Mouse (Mus musculus) thymus, adult 18-20 months (tissue): ENCODE results near the gene Ggact.

Experiments used
- DNase-seq, 2 experiments: peaks; one replicate each; pipeline ENCODE4 v3.0.0; 2022; ENCODE audit warnings: mixed read lengths in 2 of 2

The Ggact gene

DNA sequence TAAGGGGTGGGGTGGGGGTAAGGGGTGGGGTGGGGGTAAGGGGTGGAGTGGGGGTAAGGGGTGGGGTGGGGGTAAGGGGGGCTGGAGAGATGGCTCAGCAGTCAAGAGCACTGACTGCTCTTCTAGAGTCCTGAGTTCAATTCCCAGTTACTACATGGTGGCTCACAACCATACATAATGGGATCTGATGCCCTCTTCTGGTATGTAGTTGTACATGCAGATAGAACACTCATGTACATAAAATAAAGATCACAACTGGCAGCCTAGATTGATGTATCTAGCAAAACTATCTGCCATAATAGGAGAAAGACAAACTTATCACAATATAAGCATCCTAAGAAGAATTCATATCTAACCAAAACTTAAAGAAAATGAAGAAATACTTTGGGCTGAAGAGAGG is 15.0 kb downstream of the Ggact start:
- no peak for DNase-seq

DNA sequence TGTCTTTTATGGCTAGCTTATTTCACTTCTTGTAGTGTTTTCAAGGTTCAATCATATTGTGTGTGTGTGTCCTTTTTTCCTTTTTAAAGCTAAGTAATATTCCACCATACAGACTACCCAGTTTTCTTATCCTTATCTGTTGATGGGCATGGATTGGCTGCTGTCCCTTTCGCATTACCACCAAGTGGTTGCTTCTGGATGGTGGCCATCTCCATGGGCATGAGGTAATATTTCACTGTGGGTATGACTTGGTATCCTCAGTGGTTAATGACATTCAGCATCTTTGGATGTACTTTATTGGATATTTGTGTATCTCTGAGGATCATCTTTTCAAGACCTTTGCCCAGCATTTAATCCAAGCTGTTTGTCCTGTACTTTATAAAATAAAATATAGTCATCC is 17.5 kb downstream of the Ggact start:
- DNase-seq = no peak

DNA sequence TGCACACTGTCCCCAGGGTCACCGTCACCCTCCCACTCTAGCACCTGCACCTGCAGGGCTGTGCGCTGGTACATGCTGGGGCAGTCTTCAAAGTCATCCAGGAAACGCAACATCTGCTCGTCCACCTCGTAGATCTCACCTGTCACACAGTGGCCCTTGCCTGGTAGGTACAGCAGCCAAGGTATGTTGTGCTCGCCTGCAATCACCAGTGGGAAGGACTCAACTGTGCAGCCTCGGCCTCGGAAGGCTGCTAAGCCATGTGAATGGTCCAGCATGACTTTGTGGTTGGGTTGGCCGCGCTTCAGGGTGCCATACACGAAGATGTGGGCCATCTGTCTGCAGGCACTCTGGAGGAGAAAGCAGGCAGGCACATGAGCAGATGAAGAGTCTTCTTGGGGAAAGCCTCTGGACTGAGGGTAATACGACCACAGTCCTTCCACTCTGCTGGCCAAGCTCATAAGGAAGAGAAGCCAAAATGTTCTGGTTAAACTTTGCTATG is 22.0 kb downstream of the Ggact start:
- DNase-seq = no peak

DNA sequence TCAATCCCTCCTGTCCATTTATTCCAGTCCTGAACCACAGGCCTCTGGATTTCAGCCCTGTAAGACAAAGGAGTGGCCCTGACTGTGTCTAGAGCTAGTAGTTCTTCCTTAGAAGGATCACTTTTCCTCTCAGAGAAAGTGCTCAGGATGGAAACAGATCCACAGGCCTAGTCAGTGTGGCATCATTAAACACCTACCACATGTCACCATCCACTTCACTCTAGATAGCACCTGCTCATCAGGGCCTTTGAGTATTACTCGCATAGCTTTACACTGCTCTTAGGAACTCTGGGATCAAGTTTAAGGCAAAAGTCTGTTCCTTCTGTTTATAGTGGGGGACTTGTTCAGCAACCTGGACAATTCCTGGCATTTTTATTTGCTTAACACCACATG is 25.1 kb downstream of the Ggact start:
- DNase-seq = no peak

DNA sequence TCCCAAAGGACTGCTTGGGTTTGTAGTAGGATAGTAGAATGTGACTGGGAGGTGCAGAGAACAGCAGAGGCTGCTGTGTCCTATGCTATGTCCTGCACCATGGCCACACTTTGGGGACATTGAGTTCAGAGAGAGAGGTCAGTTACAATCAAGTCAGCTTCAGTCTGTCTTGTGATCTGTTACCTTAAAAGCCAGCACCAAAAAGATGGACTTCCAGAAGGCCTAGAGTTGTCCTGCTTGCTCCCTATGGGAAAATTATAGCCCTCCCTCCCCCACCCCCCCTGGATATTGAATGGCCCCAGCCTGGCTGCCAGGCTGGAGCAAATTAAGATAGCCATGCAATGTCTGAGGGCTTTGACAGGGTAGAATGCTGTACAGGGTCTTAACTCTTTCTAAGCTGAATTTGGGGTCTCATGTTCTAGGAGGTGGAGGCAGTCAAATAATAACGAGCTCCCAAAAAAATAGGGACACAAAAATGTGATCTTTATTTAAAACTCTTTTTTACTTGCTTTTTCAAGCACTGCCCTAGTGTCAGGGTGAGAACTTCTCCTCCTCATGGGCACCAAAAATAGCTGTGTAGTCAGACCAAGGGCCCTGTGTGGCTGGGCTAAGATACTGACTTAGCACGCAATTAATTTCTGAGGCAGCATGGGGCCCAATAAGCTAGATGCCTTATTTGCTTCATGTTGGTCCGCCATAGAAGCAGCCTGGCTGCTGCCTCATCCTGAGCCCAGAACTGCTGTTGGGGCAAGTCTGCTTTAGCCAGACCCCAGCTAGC is 25.7 kb downstream of the Ggact start:
- DNase-seq = no peak

DNA sequence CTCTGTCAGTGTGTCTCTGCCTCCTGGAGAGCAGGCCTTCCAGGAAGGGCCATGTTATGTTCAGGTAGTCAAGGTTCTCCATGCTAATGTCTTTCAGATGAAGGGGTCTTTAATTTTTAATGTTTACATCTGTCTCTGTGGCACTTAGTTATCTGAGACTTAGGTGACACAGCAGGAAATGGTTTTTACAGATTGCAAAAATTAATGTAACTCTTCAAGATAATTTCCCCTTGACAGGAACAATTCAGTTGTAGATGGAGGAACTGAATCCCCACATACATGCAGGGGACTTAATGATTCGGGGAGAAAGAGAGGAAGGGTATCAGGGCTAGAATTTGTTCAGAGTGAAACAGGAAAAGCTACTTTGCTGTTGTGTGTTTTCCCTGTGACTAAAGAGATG is 26.3 kb downstream of the Ggact start:
- DNase-seq = no peak

DNA sequence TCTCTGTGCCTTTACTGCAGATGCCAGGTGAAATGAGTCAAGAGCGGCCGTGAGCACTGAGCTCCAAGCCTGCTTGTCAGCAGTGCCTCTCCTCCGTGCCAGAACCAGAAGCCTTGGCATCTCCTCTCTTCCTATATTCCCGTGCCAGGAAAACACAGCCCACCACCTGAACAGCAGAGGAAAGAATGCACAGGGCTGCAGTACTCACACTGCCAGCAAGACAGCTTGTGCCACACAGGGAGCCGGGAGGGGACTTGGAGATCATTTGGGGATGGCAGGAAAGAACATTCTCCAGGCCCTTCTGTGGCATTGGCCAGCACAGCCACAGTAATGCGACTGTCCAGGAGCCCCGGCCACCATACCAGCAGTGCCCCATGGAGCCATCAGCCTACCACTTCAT is 27.7 kb downstream of the Ggact start:
- DNase-seq = no peak

DNA sequence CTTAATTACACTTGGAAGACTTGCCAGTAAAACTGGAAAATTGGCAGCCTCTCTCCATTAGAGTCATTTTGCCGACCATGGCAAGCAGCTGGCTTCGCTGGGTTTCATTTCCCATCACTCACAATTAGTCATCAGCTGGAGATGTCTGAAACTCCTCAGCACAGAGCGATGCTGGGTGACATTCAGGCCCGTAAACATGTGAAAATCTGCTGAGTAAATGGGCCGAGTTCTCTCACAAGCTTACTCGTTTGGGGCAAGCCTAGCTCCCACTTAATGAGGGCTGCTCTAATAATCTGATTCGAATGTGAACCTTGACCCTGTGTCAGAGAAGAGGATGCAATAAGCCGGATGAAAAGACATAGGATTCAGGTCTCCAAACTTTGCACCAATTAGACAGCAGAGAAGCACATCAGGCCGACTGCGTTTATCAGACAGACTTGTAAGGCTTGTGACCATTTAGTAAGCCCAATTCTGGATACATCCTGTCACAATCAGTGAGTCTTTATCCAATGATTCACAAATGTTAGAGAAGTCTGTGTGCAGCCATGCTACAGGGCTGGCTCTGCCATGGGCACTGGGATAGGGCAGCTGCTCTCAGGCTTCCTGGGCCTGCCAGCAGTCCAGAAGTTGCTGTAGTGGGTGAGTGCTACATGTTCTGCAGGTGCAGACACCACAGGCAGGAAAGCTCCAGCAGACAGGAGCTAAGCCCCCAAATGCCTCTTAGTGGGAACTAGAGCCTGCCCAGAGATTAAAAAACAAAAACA is 29.6 kb downstream of the Ggact start:
- no peak for DNase-seq

DNA sequence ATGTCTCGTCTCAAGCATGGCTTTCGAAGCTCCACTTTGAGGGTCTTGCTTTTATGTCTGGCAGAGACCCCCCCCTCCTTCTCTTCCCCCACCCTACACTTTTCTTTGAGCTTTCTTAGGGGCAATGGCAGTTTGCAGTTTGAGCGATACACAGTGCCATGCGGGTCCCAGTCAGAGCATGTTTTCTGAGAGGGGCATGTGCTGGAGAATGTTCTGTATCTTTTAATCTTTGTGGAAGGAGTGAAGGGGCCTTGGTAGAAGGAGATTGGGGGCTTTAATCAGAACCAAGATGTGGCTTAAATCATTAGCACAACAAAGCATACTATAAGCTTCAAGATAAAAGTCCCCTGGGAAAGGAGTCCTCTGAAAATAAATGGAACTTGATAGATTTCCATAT is 30.1 kb downstream of the Ggact start:
- DNase-seq = no peak

DNA sequence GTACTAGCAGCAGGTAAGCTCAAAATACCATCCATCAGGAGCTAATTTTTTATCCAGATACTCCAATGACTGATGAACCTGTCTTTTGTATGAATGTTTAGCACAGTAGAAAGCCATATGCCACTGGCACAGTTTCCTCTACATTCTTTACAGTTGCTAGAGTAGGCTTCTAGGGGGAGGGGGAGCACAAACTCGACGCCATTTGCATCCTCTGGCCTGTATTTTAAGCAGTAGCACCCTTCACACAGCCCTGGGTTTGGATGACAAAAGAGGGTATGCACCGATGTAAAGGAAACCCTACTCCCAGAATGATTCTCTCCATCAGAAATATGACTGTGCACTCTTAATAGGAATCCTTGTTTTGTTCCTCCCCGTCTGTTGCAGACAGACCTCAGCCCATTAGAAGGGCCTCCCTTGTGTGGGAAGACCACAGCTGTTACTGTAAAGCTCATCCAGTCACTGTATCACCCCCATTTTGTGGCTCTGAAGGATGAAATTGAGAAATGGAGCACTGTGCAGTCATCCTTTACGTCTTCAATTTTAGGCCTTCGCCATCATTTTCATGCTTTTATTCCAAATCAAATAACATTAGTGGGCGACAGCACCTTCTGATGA is 30.7 kb downstream of the Ggact start:
- DNase-seq = no peak

DNA sequence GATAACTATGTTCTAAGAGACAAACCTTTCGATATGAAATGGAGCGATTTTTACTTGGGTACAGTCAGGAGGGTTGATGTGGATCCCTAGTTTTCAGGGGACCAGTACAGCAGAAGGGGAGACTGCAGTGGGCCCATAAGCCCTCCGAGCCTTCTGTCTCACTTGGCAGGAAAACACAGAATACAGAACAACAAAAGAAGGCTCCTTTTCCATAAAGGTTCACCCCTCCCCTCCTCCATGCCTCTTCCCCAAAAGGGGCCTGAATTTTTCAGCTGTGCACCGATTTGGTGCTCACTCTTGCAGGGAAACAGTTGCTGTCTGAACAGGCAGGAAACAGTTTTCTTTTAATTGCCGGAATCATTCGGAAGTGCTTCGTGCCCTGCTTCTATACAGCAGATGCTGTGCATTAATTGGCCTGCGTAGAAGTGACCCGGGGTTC is 31.3 kb downstream of the Ggact start:
- DNase-seq = no peak

DNA sequence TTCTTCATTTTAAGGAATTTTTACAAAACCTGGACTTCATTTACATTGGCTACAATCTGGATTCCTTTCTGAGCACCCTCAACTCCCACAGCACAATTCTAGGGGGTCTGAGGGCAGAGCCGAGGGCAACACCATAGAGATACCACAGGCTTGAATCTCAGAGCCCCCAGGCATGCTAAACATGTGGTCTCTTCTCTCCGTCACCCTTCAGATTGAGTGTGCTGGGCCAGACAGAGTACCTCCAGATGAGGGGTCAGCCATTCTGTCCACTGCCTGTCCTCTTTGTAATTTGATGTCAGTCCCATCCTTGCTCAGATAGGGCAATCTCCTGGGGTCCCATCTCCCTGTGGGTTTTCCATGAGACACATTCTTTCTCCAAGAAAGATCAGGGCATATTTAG is 31.9 kb downstream of the Ggact start:
- DNase-seq = no peak

DNA sequence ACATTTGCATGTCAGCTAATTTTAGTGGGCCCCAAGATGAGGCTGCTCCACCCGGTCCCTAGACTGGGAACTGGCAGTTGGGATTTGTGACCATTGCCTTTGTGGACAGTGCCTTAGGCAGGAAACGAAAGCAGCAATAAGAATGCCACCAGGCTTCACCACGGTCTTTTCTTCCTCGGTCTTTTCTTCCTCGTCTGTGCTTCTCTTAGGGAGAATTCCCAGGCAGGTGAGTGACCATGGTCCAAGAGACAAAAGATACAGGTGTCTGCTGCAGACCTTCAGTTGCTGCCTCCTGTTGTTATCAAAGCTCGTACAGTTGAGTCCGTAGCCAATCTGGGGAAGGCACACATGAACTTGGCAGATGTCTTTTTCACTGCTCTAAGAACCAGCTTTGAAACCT is 33.3 kb downstream of the Ggact start:
- DNase-seq = no peak

DNA sequence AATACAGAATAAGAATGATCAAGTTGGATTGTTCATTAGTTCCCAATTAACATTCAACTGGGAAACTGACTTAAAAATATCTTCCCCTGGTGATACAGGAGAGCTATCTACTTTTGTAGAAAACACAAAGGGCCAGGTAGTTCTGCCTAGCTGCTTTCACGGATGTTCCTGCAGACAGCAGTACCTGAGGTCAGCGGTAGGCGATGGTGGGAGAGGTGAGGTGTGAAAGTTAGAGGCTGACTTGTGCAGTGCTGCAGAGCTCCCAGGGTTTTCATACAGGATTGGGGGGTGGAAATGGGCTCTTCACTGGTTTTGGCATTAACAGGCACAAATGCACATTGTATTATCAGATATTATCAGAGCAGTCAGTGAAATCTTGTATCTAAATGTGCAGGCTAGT is 35.8 kb downstream of the Ggact start:
- no peak for DNase-seq

DNA sequence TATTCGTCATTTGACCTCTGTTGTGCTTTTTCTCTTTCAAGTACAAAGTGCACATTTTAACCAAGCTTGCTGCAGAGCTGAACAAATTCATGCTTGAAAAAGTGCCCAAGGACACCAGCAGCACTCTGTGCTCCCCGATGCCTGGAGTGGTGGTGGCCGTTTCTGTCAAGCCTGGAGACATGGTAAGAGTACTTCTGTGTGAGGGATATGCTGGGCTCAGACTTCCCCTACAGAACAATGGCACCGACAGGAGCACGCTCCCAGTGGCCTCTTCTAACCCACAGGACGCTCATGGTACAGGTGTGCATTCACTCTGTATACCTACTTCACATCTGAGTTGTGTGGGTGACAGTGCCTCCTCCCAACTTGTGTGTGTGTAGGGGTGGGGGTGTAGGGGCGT is 36.8 kb downstream of the Ggact start:
- no peak for DNase-seq

DNA sequence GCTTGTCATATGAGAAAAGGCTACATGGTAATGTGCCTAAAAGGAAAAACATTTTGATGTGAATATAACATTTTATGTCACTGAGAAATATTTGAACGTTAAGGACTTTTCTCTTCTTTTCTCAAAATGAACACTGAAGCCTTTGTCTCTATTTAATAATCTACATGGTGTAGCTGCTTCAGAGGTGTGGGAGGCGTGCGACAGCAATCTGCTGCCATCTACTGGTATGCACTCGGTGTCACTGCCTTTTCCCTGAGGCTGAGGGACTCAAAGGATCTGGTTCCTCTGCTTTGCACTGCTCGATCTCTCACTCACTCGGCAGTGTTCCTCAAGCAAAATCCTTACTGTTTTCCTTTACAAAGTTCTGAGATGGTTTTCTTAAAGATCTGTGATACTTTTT is 37.4 kb downstream of the Ggact start:
- DNase-seq = peak; percentile 20 to 30

DNA sequence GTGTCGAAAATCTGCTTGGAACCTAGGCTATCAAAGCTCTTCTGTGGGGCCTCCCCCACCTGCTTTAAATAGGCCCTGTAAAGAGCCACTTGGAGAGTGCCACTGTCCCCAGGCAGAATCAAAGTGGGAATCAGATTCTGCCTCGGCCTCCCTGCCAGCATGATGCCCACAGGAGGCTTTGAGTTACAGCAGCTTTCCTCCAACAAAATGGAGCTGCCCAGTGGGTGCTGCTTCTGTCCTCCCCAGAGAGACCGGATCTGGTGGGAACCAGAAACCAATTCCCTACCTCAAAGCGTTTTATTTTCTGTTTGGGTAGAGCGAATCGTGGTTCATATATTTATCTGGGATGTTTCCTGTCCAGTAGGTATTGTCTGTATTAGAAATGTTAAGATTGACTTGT is 37.9 kb downstream of the Ggact start:
- no peak for DNase-seq

DNA sequence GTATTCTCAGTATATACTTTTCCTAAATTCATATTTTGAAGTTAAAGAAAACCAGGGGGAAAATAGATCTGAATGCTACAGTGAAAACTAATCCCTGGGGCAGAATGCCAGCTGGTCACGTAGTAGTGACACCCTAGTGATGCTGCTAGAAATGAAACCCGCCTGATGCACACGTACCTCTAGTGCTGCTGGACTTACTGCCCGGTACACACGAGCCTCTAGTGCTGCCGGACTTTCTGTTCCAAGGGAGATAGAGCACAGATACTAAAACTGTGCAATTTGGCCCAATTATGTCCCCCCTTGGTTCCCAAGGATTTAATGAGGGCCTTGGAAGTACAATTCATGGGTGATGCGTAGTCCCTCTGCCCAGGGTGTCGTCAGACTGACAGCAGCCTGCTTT is 38.5 kb downstream of the Ggact start:
- no peak for DNase-seq

DNA sequence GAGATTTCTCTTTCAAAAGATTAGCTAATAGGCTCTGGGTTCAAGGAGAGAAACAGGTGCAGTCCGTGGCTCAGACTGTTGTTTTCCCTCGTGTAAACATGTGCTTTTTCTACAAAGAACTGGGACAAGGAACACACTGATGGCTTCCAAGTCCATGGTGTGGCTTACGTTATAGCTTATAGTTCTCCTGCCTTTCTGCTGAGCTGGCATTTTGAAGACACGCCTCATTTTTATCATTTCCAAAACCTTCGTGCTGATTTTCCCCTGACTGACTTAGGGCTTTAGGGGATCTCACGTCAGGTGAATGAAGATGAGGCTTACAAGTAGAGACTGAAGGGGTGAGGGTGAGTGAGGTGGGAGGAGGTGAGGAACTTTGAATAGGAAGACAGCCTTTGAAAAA is 40.9 kb downstream of the Ggact start:
- DNase-seq = no peak

DNA sequence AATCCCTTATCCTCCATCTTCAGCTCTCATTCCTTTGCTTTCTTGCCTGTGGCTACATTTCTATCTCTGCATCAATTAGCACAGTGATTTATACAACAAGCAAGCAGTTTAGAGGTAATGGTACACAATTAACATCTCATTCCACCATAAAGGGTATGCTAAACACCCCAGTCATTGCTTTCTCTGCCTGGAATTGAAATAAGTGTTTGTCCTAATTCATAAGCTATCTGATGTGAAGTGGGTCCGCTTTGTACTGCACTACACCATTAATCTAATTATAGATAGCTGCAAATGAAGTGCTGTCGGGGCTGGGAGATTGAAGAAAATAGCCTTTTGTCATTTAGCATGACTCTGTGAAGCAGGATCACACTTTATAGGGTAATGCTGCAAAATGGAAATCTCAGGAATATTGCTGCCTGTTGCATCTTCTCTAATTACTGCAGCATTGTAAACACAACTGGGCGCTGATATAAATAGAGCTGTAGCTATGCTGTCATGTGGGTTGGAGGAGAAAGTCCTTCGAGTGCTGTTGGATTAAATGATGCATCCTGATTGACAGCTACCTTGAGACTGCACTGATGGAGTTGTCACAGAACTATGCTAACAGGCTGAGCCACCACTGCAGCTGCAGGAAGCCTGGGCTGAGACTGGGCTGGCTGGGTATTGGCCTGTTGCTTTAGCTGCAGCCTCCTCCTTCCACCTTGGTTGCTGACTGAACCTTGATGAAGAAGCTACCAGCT is 41.5 kb downstream of the Ggact start:
- no peak for DNase-seq

DNA sequence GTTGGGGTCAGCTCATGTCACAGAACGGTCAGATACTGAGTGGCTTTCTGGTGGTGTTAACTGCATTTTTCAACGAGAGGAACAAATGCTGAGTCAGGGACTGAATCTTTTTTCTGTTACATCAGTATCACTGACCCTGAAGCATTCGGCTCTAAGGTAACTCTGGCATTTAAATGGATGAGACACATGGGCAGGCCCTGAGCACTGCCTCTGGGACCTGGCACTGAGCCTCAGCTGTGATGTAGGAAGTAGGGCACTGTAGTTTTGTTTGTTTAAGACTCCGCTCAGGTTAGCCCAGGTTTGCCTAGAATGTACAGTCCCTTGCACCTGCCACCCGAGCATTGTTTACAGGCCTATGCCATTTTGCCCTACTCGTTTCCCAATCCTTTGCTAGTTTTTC is 43.7 kb downstream of the Ggact start:
- DNase-seq = no peak

DNA sequence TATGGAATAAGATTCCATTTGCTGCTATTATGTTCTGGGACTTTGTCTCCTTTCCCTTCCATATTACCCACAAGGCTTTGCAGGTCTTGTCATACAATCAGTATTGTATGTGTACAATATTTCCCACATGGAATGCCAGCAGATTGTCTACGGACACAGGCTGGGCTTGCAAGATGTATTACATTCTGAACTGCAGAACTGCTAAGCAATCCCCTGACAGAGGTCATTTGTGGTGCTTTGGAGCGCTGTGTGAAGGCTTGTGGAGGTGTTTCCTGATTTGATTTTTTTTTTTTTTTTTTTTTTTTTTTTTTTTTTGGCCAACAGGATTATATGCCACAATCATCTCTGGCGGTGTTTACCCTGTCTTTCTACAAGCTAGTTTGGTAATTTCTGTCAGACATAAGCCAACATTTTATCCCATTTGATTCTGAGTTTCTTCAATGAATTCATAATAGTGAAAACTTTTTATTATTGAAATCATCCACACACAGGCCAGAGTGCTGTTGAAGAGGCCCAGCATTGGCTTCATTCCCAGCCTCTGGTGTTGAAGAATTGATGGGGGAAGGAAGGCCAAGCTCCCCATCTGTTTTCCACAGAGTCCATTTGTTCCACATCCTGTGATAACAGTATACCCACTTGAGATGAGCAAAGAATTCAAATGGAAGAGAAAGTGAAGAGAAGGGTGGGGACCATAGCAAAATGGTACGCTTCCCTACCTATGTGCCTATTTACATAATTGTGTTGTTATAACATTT is 45.8 kb downstream of the Ggact start:
- no peak for DNase-seq
